Mouse (Mus musculus): ENCODE measurements around the gene Rnaset2a.
"Not testable (repeated sequence)": the region's sequence is repeated elsewhere in the genome, so short reads cannot be mapped to it uniquely, and the experiment has no call there.

Gene Rnaset2a

GRCm38 (mm10) chr17:8130849-8131248, 17.0 kb downstream of the Rnaset2a start:
- DNase-seq, result not testable (repeated sequence)

GRCm38 (mm10) chr17:8129578-8129977, 18.3 kb downstream of the Rnaset2a start:
- not testable (repeated sequence) for DNase-seq

- not testable (repeated sequence) for DNase-seq
These were observed 19.4 kb downstream of the Rnaset2a start for GRCm38 (mm10) chr17:8128326-8128993.

GRCm38 (mm10) chr17:8124586-8124985, 23.3 kb downstream of the Rnaset2a start:
- DNase-seq, result not testable (repeated sequence)

- not testable (repeated sequence) for DNase-seq
These were observed 24.9 kb downstream of the Rnaset2a start for GRCm38 (mm10) chr17:8122974-8123373.

- not testable (repeated sequence) for DNase-seq
These were observed 31.0 kb downstream of the Rnaset2a start for GRCm38 (mm10) chr17:8116928-8117327.

- peak; percentile 48 for DNase-seq
These were observed 31.5 kb downstream of the Rnaset2a start for GRCm38 (mm10) chr17:8116378-8116777.

- not testable (repeated sequence) for DNase-seq
These were observed 35.7 kb downstream of the Rnaset2a start for GRCm38 (mm10) chr17:8112199-8112598.

- not testable (repeated sequence) for DNase-seq
These were observed 46.6 kb downstream of the Rnaset2a start for GRCm38 (mm10) chr17:8101297-8101609.

- DNase-seq, result not testable (repeated sequence)
These were observed 47.2 kb downstream of the Rnaset2a start for GRCm38 (mm10) chr17:8100405-8101296.

- DNase-seq, result peak; percentile 5
These were observed 51.7 kb downstream of the Rnaset2a start for GRCm38 (mm10) chr17:8096199-8096598.

GRCm38 (mm10) chr17:8095653-8096052, 52.2 kb downstream of the Rnaset2a start:
- peak; percentile 7 for DNase-seq

- not testable (repeated sequence) for DNase-seq
These were observed 55.1 kb downstream of the Rnaset2a start for GRCm38 (mm10) chr17:8092537-8093526.

GRCm38 (mm10) chr17:8091320-8091719, 56.6 kb downstream of the Rnaset2a start:
- not testable (repeated sequence) for DNase-seq

GRCm38 (mm10) chr17:8069847-8070246, 78.0 kb downstream of the Rnaset2a start:
- DNase-seq, result not testable (repeated sequence)

Data from kidney, postnatal 10 days (tissue).